ENCODE assay signal across 11 mouse cellular contexts in the genomic region with DNA sequence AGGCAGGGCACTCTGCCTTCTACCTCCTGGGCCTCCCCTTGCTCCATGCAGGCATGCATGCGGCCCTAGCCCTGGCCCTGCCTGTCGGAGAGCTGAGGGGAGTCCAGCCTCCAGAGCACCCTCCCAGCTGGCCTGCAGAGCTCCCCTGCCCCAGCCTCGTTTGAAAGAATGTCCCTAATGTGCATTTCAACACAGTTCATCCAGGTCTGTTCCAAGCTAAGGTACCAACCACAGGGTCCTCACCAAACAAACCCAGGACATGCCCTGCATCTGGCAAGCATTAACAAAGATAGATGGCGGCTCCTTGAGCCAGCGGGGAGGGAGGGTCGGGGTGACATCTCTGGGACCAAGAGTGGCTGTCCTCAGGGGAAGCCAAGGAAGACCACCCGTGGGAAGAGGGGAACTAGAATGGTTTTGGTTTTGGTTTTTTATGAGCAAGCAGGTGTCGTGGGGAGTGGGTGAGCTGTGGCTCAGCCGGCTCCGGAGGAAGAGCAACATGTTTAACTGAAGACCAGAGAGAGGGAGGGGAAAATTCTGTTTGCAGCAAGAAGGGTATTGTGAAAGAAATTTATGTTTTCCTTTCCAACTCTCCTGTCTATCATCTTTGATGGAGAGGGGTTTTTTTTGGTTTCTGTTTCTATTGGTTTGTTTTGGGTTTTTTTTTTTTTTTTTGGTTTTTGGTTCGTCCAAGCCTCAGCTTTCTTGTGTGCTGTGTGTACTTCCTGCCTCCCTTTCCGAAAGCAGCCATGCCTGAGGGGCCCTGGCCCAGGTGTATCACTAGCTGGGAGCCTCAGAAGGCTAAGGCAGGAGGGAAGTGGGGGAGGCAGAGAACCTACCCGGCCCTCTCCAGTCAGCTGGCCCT. TPM values are rescaled to one million over a fixed set of nuclear protein-coding genes. Genes with fewer than 3 reads are reported as not detected.
DNase-seq lines count a peak whose midpoint lies in the region; ATAC-seq and TF ChIP-seq lines count a peak whose summit lies in the region.
"Had no signal": no experiment of that assay in that cellular context is flagged by ENCODE, and none has a peak within 500 bp of the region (broad histone marks: within the 10 kb centered on the region; RNA-seq: fewer than 3 reads in every experiment).

No protein-coding gene starts in this region.

- TF ChIP-seq POLR2A in kidney, adult 2 months (IDR thresholded peaks at IDR 0.05; ENCODE audit: low read depth, low read length), result no peak
- no peak for TF ChIP-seq POLR2A in MEL (IDR thresholded peaks at IDR 0.05; ENCODE audit: control insufficient read depth in 1 of 2, insufficient read depth in 1 of 2, low read depth in 1 of 2, low read length in 2 of 2, poor library complexity in 1 of 2)

- no peak for DNase-seq in kidney, adult 2 months
- DNase-seq in CD4-positive, CD25-positive, alpha-beta regulatory T cell, adult 2 months (ENCODE audit: low read depth, low spot score), result peak; percentile 70
- DNase-seq in MEL (ENCODE audit: low read depth, low spot score), result no peak
- peak; percentile 76 for DNase-seq in naive thymus-derived CD4-positive, alpha-beta T cell, adult 2 months (ENCODE audit: low read depth)
- no peak for DNase-seq in frontal cortex, postnatal 14 days (ENCODE audit: low spot score in 2 of 2)
- no peak for DNase-seq in lung, adult 18-20 months
- DNase-seq in lung, postnatal 4 days, result no peak
- DNase-seq: cerebellum, adult 11-12 months; retina, postnatal 1 day had no signal

- no peak for TF ChIP-seq CTCF in kidney, adult 2 months (conservative IDR thresholded peaks at IDR 0.05; ENCODE audit: insufficient read depth, insufficient read length, low read depth, low read length)
- no peak for TF ChIP-seq CTCF in MEL (IDR thresholded peaks at IDR 0.05 in 2 of 3, conservative IDR thresholded peaks at IDR 0.05 in 1 of 3; ENCODE audit: control insufficient read depth in 1 of 3, insufficient read depth in 1 of 3, low read depth in 2 of 3, low read length in 3 of 3, poor library complexity in 1 of 3, severe bottlenecking in 1 of 3)

- no peak for TF ChIP-seq EP300 in MEL (IDR thresholded peaks at IDR 0.05; ENCODE audit: low read depth in 1 of 2, low read length in 2 of 2)

- H3K27ac ChIP-seq in kidney, embryonic 15.5 days, result peak overlapping the region; percentile 61
- H3K27ac ChIP-seq in kidney, adult 2 months (ENCODE audit: insufficient read depth, low read depth, low read length), result no peak overlapping the region
- no peak overlapping the region for H3K27ac ChIP-seq in MEL (ENCODE audit: control insufficient read depth, low read depth, low read length)

- H3K27me3 ChIP-seq in kidney, embryonic 15.5 days, result no peaks in the 10 kb centered on the region
- no peaks in the 10 kb centered on the region for H3K27me3 ChIP-seq in kidney, adult 2 months (replicated peaks; ENCODE audit: control insufficient read depth, insufficient read depth, low read length)
- H3K27me3 ChIP-seq in MEL (ENCODE audit: control insufficient read depth in 1 of 2, insufficient read depth in 2 of 2, low read length in 2 of 2), result no peaks in the 10 kb centered on the region

- whole genome bisulfite sequencing in kidney, embryonic 15.5 days, result 54% methylated on average over 13 of the region's 13 CpGs
- 55% methylated on average over 13 of the region's 13 CpGs for WGBS in kidney, adult 2 months

- no peaks in the 10 kb centered on the region for H3K9me3 ChIP-seq in kidney, embryonic 15.5 days (replicated peaks)
- H3K9me3 ChIP-seq in MEL (replicated peaks; ENCODE audit: insufficient read depth, low read length), result no peaks in the 10 kb centered on the region

- no peaks in the 10 kb centered on the region for H3K79me2 ChIP-seq in MEL (ENCODE audit: control insufficient read depth, insufficient read depth, low read length, poor library complexity)

- no peak for TF ChIP-seq RAD21 in MEL (IDR thresholded peaks at IDR 0.05; ENCODE audit: low read depth, low read length)

- no peak overlapping the region for H3K9ac ChIP-seq in kidney, embryonic 15.5 days
- H3K9ac ChIP-seq in MEL (ENCODE audit: control insufficient read depth, low read depth, low read length, poor library complexity, severe bottlenecking), result no peak overlapping the region

- no peak overlapping the region for H3K4me3 ChIP-seq in kidney, embryonic 15.5 days (replicated peaks)
- H3K4me3 ChIP-seq in kidney, adult 2 months (ENCODE audit: insufficient read depth, low read depth, low read length), result no peak overlapping the region
- H3K4me3 ChIP-seq in MEL (ENCODE audit: control insufficient read depth in 1 of 2, insufficient read depth in 1 of 2, low read depth in 2 of 2, low read length in 2 of 2), result no peak overlapping the region

- no peak for ATAC-seq in kidney, embryonic 15.5 days (replicated peaks; ENCODE audit: low FRiP score)

- no peak overlapping the region for H3K4me2 ChIP-seq in kidney, embryonic 15.5 days
- H3K4me2 ChIP-seq: midbrain, embryonic 11.5 days had no signal

- H3K36me3 ChIP-seq in kidney, embryonic 15.5 days, result peaks cover 99% of the 10 kb centered on the region
- peaks cover 3% of the 10 kb centered on the region; the same call in 1 of the 2 replicates for H3K36me3 ChIP-seq in kidney, adult 2 months (ENCODE audit: control insufficient read depth, insufficient read depth, low read length)
- no peaks in the 10 kb centered on the region; a peak in 1 of 4 replicates for H3K36me3 ChIP-seq in MEL (ENCODE audit: control insufficient read depth in 1 of 2, insufficient read depth in 2 of 2, low read length in 2 of 2)

- H3K4me1 ChIP-seq in kidney, embryonic 15.5 days, result peaks cover 32% of the 10 kb centered on the region
- H3K4me1 ChIP-seq in kidney, adult 2 months (ENCODE audit: control insufficient read depth, insufficient read depth, low read length), result 0 out of 2 replicates have a peak, but pooled peaks cover 7% of the 10 kb centered on the region
- no peaks in the 10 kb centered on the region for H3K4me1 ChIP-seq in MEL (ENCODE audit: control insufficient read depth in 1 of 2, insufficient read depth in 2 of 2, low read length in 2 of 2)

TF ChIP-seq in MEL, 35 proteins besides CTCF, POLR2A, EP300 and RAD21:
- TF ChIP-seq USF2 (IDR thresholded peaks at IDR 0.05; ENCODE audit: borderline replicate concordance in 1 of 2, insufficient read depth in 1 of 2, low read depth in 1 of 2, low read length in 2 of 2) (no peak), ZMIZ1 (IDR thresholded peaks at IDR 0.05; ENCODE audit: low read depth, low read length) (0 out of 2 replicates have a peak, but pooled peaks have one; percentile 25), POLR2AphosphoS2 (IDR thresholded peaks at IDR 0.05; ENCODE audit: low read length) (no peak)

RNA-seq across cellular contexts. Expression of a gene that starts 24.0 kb away (rescaled TPM):
- polyA plus RNA-seq in kidney, embryonic 15.5 days (2015; fragmentation: Nextera tagmentation; extraction: Ambion mirVana), result 633 and 674 TPM in 2 replicates
- polyA plus RNA-seq in kidney, adult 2 months (2012; rRNA removed), result 651 and 688 TPM in 2 replicates
- total RNA-seq in MEL (2012; rRNA removed), result 121 and 141 TPM in 2 replicates
- 100 to 1,000 TPM; 181 to 268 TPM for polyA plus RNA-seq in MEL (2012; ENCODE audit: insufficient read depth in 1 of 2, insufficient read length in 2 of 2, low read depth in 1 of 2, low replicate concordance in 2 of 2, missing spikeins in 1 of 2)

Comparison
In these comparisons a context has a peak if more than half of its experiments do, and no peak if none do; other contexts are left out.
1. DNase-seq: peak in CD4-positive, CD25-positive, alpha-beta regulatory T cell, adult 2 months (single experiment) and naive thymus-derived CD4-positive, alpha-beta T cell, adult 2 months (single experiment); none in kidney, adult 2 months (single experiment), MEL (single experiment), frontal cortex, postnatal 14 days (0 of 2), lung, adult 18-20 months (0 of 2) and lung, postnatal 4 days (0 of 2).